Mouse (Mus musculus): ENCODE data around the gene Olfr1393. TPM values are rescaled to one million over a fixed set of nuclear protein-coding genes. Genes with fewer than 3 reads are reported as not detected.

Gene Olfr1393
- 0.09 and 0.22 TPM in 2 replicates for polyA plus RNA-seq (2012; rRNA removed)

DNA sequence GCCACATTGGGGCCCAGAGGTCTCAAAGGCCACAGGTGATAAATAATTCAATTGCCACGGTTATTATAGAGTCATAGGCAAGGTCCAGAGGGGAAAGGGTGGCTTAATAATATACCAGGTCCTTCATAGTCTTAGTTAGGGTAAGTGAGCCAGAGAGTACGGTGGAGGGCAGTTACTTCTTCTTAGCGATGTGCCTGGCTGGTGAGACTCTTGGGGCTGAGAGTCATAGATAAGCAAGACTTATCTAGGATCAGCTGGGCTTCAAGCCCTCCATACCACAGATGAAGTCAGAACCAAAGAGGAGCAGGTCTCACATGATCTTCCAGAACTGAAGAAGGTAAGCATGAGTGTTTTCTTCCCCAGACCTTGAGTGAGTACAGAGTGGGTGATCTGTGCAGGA, at the start of gene Olfr1393:
Olfr1393 (plus strand) TSS at position 83 of the 400 bp plus-strand sequence.

DNA sequence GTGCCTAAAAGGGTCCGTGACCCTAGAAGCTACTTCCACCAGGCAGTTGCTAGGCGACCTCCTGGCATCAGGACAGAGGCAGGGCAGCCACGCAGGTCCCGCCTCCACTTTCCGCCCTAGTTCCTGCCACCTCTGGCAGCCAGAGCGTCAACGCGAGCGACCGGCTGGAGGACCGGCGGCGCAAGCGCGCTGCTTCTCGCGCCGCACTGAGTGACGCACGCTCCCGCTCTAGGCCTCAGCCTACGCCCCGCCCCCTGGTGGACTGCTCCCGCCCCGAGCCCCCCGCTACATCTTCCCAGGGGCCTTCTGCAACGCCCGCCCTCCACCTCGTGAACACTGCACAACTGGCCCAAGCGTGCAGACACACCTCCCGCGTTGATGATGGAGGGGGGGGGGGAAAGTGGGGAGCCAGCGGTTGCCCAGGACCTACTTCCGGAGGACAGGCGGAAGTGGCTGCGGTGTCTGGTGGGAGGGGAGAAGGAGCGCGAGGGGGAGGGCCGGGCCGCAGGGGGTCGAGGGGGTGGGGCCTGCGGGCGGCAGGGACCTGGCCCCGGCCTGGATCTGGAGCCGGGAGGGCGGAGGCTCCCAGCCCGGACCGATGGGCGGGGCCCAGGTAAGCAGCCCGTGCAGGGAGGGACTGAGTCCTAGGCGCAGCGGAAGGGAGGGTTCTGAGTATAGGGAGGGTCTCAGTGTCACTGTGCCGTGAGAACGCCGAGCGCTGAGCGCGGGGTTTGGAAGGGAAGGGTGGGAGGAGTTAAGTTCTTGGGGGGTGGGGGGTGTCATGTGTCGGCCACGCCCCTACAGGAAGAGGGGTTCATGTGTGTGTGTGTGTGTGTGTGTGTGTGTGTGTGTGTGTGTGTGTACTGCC, 34.1 kb upstream of the Olfr1393 start, which contains the start of gene Mgat1:
Mgat1 (plus strand) TSS at position 465 of the 868 bp plus-strand sequence.

DNA sequence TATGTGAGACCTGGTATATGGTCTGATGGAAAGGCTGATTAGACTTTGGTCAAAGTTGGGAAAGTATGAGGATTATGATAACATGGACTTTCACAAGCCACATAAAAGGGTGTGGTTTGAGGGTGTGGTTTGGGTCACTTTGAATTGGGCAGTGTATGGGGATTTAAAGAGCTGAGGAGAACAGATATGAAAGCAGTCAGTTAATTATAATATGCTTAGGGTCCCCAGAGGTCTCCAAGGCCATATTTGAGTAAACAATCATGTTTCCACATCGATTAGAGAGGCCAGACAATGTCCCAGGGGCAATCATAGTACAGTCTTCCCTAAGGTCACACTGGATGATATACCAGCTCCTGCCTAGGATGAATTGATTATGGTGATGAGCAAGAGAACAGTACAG, 6.9 kb downstream of the Olfr1393 start, which contains the start of gene Olfr1392:
Olfr1392 (plus strand) TSS at position 301 of the 400 bp plus-strand sequence.

DNA sequence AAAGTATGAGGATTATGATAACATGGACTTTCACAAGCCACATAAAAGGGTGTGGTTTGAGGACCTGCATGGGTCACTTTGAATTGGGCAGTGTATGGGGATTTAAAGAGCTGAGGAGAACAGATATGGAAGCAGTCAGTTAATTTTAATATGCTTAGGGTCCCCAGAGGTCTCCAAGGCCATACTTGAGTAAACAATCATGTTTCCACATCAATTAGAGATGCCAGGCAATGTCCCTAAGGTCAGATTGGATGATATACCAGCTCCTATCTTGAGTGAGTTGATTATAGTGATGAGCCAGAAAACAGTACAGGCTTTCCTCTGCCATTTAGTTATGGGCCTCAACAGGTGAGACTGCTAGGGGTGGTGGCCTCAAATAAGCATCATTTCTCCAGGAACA, 26.3 kb downstream of the Olfr1393 start, which contains the start of gene Olfr10:
Olfr10 (plus strand) TSS at position 301 of the 400 bp plus-strand sequence.

DNA sequence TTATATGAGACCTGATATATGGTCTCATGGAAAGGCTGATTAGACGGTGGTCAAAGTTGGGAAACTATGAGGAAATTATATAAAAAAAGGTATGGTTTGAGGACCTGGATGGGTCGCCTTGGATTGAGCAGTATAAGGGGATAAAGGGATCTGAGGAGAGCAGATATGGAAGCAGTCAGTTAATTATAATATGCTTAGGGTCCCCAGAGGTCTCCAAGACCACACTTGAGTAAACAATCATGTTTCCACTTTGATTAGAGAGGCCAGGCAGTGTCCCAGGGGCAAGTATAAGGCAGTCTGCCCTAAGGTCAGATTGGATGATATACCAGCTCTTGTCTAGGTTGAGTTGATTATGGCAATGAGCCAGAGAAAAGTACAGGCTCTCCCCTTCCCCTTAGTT, 44.3 kb downstream of the Olfr1393 start, which contains the start of gene Olfr1391:
Olfr1391 (plus strand) TSS at position 301 of the 400 bp plus-strand sequence.

Other genes starting within 250 kb of the Olfr1393 start
- gene 9930111J21Rik2, start 227.1 kb upstream of the Olfr1393 start, polyA plus RNA-seq (2012; rRNA removed): 0.25 and 0.31 TPM in 2 replicates
- 0.03 and 0.11 TPM in 2 replicates for gene Tgtp2, start 214.1 kb upstream of the Olfr1393 start, polyA plus RNA-seq (2012; rRNA removed)
- gene Ifi47, start 201.7 kb upstream of the Olfr1393 start, polyA plus RNA-seq (2012; rRNA removed): 0.60 and 1.1 TPM in 2 replicates
- gene Olfr1396, start 163.4 kb upstream of the Olfr1393 start, polyA plus RNA-seq (2012; rRNA removed): not detected in 2 replicates
- not detected in 2 replicates for gene Olfr1395, start 136.0 kb upstream of the Olfr1393 start, polyA plus RNA-seq (2012; rRNA removed)
- gene Olfr1394, start 123.9 kb upstream of the Olfr1393 start, polyA plus RNA-seq (2012; rRNA removed): not detected in 2 replicates
- gene Btnl9, start 91.1 kb upstream of the Olfr1393 start, polyA plus RNA-seq (2012; rRNA removed): 0.03 and 0.27 TPM in 2 replicates
- 23.9 and 25.2 TPM in 2 replicates for gene Zfp62, start 75.0 kb upstream of the Olfr1393 start, polyA plus RNA-seq (2012; rRNA removed)
- gene Mgat1, start 34.1 kb upstream of the Olfr1393 start, polyA plus RNA-seq (2012; rRNA removed): 52.4 and 55.8 TPM in 2 replicates
- gene Olfr1392, start 7.0 kb downstream of the Olfr1393 start, polyA plus RNA-seq (2012; rRNA removed): 0.08 and 0.23 TPM in 2 replicates
- gene Olfr10, start 26.4 kb downstream of the Olfr1393 start, polyA plus RNA-seq (2012; rRNA removed): not detected in 2 replicates
- gene Olfr1391, start 44.4 kb downstream of the Olfr1393 start, polyA plus RNA-seq (2012; rRNA removed): not detected in 2 replicates
- not detected in 2 replicates for gene Olfr1390, start 56.9 kb downstream of the Olfr1393 start, polyA plus RNA-seq (2012; rRNA removed)
- gene Olfr1389, start 144.8 kb downstream of the Olfr1393 start, polyA plus RNA-seq (2012; rRNA removed): 0.03 TPM in 1 of 2 replicates, not detected in the other
- 0.15 and 0.16 TPM in 2 replicates for gene Olfr1388, start 158.3 kb downstream of the Olfr1393 start, polyA plus RNA-seq (2012; rRNA removed)
- gene Olfr1387, start 177.0 kb downstream of the Olfr1393 start, polyA plus RNA-seq (2012; rRNA removed): not detected in 2 replicates
- not detected in 2 replicates for gene Olfr1386, start 186.7 kb downstream of the Olfr1393 start, polyA plus RNA-seq (2012; rRNA removed)
- gene Olfr1385, start 210.8 kb downstream of the Olfr1393 start, polyA plus RNA-seq (2012; rRNA removed): not detected in 2 replicates
- not detected in 2 replicates for gene Olfr1384, start 228.4 kb downstream of the Olfr1393 start, polyA plus RNA-seq (2012; rRNA removed)
- gene Olfr1383, start 241.3 kb downstream of the Olfr1393 start, polyA plus RNA-seq (2012; rRNA removed): not detected in 2 replicates
- not detected in 2 replicates for gene Olfr1382, start 249.9 kb downstream of the Olfr1393 start, polyA plus RNA-seq (2012; rRNA removed)